Comparison of ENCODE assay signal across 21 mouse cellular contexts in the genomic region with DNA sequence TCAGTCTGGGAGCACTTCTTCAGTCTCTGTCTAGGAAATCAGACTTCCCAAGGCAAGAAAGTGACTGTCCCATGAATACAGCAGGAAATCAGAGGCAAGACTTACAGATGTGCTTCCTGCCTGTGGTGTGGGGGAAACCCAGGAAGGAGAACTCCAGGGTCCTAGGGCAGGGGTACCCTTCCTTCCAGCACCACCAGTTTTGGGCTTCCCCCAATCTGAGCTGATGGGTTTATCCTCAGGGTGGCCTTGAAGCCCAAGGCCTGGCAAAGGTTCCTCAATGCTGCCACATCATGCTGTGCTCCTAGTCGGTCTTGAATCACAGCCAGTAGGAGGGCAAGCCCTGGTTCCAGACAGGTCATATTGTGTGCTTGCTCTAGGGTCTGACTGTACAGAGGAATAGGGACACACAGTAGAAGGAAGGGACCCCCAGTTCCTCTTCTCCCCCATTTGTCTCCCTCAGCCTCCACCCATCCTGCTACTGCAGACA. TPM values are rescaled to one million over a fixed set of nuclear protein-coding genes. Genes with fewer than 3 reads are reported as not detected.
"Had no signal": no experiment of that assay in that cellular context is flagged by ENCODE, and none has a peak within 500 bp of the region (broad histone marks: within the 10 kb centered on the region; RNA-seq: fewer than 3 reads in every experiment).

No protein-coding gene starts in this region.

- H3K27me3 ChIP-seq: limb, embryonic 12.5 days; lung, embryonic 15.5 days; midbrain, embryonic 15.5 days; neural tube, embryonic 12.5 days had no signal

- H3K27ac ChIP-seq: layer of hippocampus, adult 2 months; limb, embryonic 12.5 days; lung, embryonic 15.5 days; macrophage; midbrain, embryonic 15.5 days; neural tube, embryonic 12.5 days had no signal

- DNase-seq: kidney, postnatal 10 days; kidney, postnatal 4 days; lung, postnatal 14 days; right cerebral cortex, postnatal 14 days; thymus, postnatal 4 days had no signal

- H3K9me3 ChIP-seq: limb, embryonic 12.5 days; lung, embryonic 15.5 days; megakaryocyte, embryonic 14.5 days; midbrain, embryonic 15.5 days; neural tube, embryonic 12.5 days had no signal

- ATAC-seq: midbrain, embryonic 15.5 days had no signal

- H3K4me2 ChIP-seq: limb, embryonic 12.5 days; liver, embryonic 11.5 days; lung, embryonic 15.5 days; midbrain, embryonic 11.5 days; midbrain, embryonic 15.5 days; neural tube, embryonic 12.5 days had no signal

- H3K4me3 ChIP-seq: layer of hippocampus, adult 2 months; limb, embryonic 12.5 days; lung, embryonic 15.5 days; megakaryocyte, embryonic 14.5 days; midbrain, embryonic 15.5 days; neural tube, embryonic 12.5 days had no signal

- H3K9ac ChIP-seq: limb, embryonic 12.5 days; lung, embryonic 15.5 days; midbrain, embryonic 15.5 days; neural tube, embryonic 12.5 days had no signal

RNA-seq across cellular contexts. Expression of a gene that starts 45.6 kb away (rescaled TPM):
- total RNA-seq: monocyte, adult 5-6 weeks; neutrophil, adult 5-6 weeks had no signal

RNA-seq across cellular contexts. Expression of a gene that starts 47.0 kb away (rescaled TPM):
- total RNA-seq: layer of hippocampus, adult 2 months; layer of hippocampus, postnatal 10 days; left cerebral cortex, postnatal 36 days; monocyte, adult 5-6 weeks; neutrophil, adult 5-6 weeks had no signal
- polyA plus RNA-seq: liver, embryonic 16.5 days; macrophage; midbrain, embryonic 11.5 days; midbrain, embryonic 15.5 days; spleen, adult 2 months; stomach, embryonic 16.5 days had no signal
